Mouse (Mus musculus): Measurements from ENCODE around the gene Rab11fip3. TPM values are rescaled to one million over a fixed set of nuclear protein-coding genes. Genes with fewer than 3 reads are reported as not detected.

Gene Rab11fip3
- total RNA-seq, 1 experiment, result 9.4 TPM

DNA sequence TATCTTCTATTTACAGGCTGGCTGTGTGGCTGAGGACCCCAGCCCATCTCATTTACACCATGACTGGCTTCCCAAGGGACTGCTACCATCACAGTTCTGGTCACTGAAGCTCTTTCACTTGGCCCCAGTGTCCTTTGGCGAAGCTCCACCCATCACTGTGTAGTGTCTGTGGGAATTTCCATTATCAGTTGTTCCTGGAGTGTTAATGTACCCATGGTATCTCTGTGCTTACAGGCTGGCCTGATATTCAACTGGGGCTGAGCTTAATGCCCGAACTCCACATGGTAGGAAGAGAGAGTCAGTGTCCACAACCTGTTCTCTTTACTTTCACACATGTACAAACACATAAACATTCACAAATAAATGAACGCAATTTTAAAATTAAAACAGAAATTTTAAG, 75.9 kb downstream of the Rab11fip3 start:
- TF ChIP-seq CHD2 (IDR thresholded peaks at IDR 0.05; ENCODE audit: low read depth, low read length), result no peak
- no peak for TF ChIP-seq ZNF384 (IDR thresholded peaks at IDR 0.05; ENCODE audit: low read depth, low read length)
- no peak for TF ChIP-seq ZC3H11A (IDR thresholded peaks at IDR 0.05; ENCODE audit: borderline replicate concordance, low read depth, low read length)
- TF ChIP-seq HCFC1 (IDR thresholded peaks at IDR 0.05; ENCODE audit: borderline replicate concordance, insufficient read depth, low read length), result no peak
- no peak for TF ChIP-seq MAFK (IDR thresholded peaks at IDR 0.05; ENCODE audit: insufficient read depth, low read depth, low read length)
- Histone ChIP-seq H3K36me3 (ENCODE audit: control insufficient read depth, insufficient read depth, low read length, poor library complexity, severe bottlenecking) (peaks cover 28% of the 10 kb centered on the region; the same call in 1 of the 2 replicates), H3K9me3 (ENCODE audit: control insufficient read depth, insufficient read depth, low read depth, low read length) (no peaks in the 10 kb centered on the region), H3K4me3 (ENCODE audit: insufficient read depth in 1 of 2, low read depth in 1 of 2, low read length in 2 of 2, poor library complexity in 1 of 2, severe bottlenecking in 1 of 2) (no peak overlapping the region), H3K9ac (ENCODE audit: insufficient read depth, low read depth, low read length, poor library complexity, severe bottlenecking) (no peak overlapping the region), H3K4me1 (ENCODE audit: control insufficient read depth in 2 of 2, insufficient read depth in 2 of 2, low read length in 2 of 2, poor library complexity in 1 of 2) (no peaks in the 10 kb centered on the region), H3K27ac (ENCODE audit: insufficient read depth, low read depth, low read length, poor library complexity, severe bottlenecking) (no peak overlapping the region)
- in situ Hi-C loops (cut with MboI; ENCODE audit: low sequenced_read_pairs in 2 of 2, unreplicated experiment in 2 of 2), result no loop called here
- DNase-seq (ENCODE audit: low read depth, low spot score), result no peak

DNA sequence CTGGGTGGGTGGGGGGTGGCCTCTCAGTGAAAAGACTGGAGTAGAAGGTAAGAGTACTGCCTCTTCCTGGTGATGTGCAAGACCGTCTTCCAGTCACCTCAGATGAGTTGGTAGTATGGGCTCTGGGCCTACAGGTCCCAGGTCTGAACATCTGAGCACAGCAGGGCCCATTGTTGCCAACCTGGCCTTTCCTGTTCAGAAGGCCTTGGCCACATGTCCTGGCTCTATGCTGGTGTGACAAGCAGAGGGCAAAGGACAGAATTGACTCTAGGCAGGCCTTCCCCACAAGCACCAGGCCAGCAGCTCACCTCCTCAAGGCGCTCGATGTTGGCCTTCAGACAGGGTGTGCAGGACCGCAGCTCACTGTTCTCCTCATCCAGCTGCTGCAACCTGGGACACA, 77.1 kb downstream of the Rab11fip3 start:
- no peaks in the 10 kb centered on the region for H3K4me1 ChIP-seq (ENCODE audit: control insufficient read depth in 2 of 2, insufficient read depth in 2 of 2, low read length in 2 of 2, poor library complexity in 1 of 2)
- in situ Hi-C loops (cut with MboI; ENCODE audit: low sequenced_read_pairs in 2 of 2, unreplicated experiment in 2 of 2), result no loop called here

DNA sequence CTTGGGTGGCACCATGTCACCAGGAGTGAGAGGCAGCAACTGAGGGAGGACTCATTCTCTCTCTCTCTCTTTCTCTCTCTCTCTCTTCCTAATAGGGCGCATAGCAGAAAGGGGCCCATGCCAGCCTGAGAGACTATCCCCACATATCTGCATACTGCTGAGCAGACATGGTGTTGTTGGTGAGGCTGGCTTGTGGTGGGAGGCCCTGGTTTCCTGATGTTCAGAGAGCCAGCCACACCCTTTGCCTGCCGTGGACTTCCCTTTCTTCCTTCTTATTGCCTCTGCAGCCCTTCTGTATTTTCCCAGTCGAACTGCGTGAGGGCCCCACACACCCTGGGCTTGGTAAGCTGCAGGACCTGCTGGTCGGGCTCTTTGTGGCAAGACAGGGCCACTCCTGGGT, 79.0 kb downstream of the Rab11fip3 start:
- no peaks in the 10 kb centered on the region for H3K9me3 ChIP-seq (ENCODE audit: control insufficient read depth, insufficient read depth, low read depth, low read length)
- H3K27ac ChIP-seq (ENCODE audit: insufficient read depth, low read depth, low read length, poor library complexity, severe bottlenecking), result no peak overlapping the region
- peaks cover 22% of the 10 kb centered on the region; the same call in 1 of the 2 replicates for H3K36me3 ChIP-seq (ENCODE audit: control insufficient read depth, insufficient read depth, low read length, poor library complexity, severe bottlenecking)
- TF ChIP-seq ZC3H11A (IDR thresholded peaks at IDR 0.05; ENCODE audit: borderline replicate concordance, low read depth, low read length) (no peak), CHD2 (IDR thresholded peaks at IDR 0.05; ENCODE audit: low read depth, low read length) (no peak), HCFC1 (IDR thresholded peaks at IDR 0.05; ENCODE audit: borderline replicate concordance, insufficient read depth, low read length) (no peak), MAFK (IDR thresholded peaks at IDR 0.05; ENCODE audit: insufficient read depth, low read depth, low read length) (no peak), ZNF384 (IDR thresholded peaks at IDR 0.05; ENCODE audit: low read depth, low read length) (no peak)
- in situ Hi-C loops (cut with MboI; ENCODE audit: low sequenced_read_pairs in 2 of 2, unreplicated experiment in 2 of 2), result no loop called here
- H3K9ac ChIP-seq (ENCODE audit: insufficient read depth, low read depth, low read length, poor library complexity, severe bottlenecking), result no peak overlapping the region
- H3K4me3 ChIP-seq (ENCODE audit: insufficient read depth in 1 of 2, low read depth in 1 of 2, low read length in 2 of 2, poor library complexity in 1 of 2, severe bottlenecking in 1 of 2), result no peak overlapping the region
- no peaks in the 10 kb centered on the region for H3K4me1 ChIP-seq (ENCODE audit: control insufficient read depth in 2 of 2, insufficient read depth in 2 of 2, low read length in 2 of 2, poor library complexity in 1 of 2)
- DNase-seq (ENCODE audit: low read depth, low spot score), result no peak

More for the DNA sequence above, 77.1 kb downstream of the Rab11fip3 start:
- Histone ChIP-seq H3K9me3 (ENCODE audit: control insufficient read depth, insufficient read depth, low read depth, low read length) (no peaks in the 10 kb centered on the region), H3K4me3 (ENCODE audit: insufficient read depth in 1 of 2, low read depth in 1 of 2, low read length in 2 of 2, poor library complexity in 1 of 2, severe bottlenecking in 1 of 2) (no peak overlapping the region), H3K27ac (ENCODE audit: insufficient read depth, low read depth, low read length, poor library complexity, severe bottlenecking) (no peak overlapping the region), H3K36me3 (ENCODE audit: control insufficient read depth, insufficient read depth, low read length, poor library complexity, severe bottlenecking) (peaks cover 22% of the 10 kb centered on the region; the same call in 1 of the 2 replicates), H3K9ac (ENCODE audit: insufficient read depth, low read depth, low read length, poor library complexity, severe bottlenecking) (no peak overlapping the region)
- DNase-seq (ENCODE audit: low read depth, low spot score), result no peak
- TF ChIP-seq ZC3H11A (IDR thresholded peaks at IDR 0.05; ENCODE audit: borderline replicate concordance, low read depth, low read length), result no peak
- no peak for TF ChIP-seq MAFK (IDR thresholded peaks at IDR 0.05; ENCODE audit: insufficient read depth, low read depth, low read length)
- TF ChIP-seq ZNF384 (IDR thresholded peaks at IDR 0.05; ENCODE audit: low read depth, low read length), result no peak
- TF ChIP-seq HCFC1 (IDR thresholded peaks at IDR 0.05; ENCODE audit: borderline replicate concordance, insufficient read depth, low read length), result no peak
- TF ChIP-seq CHD2 (IDR thresholded peaks at IDR 0.05; ENCODE audit: low read depth, low read length), result no peak

DNA sequence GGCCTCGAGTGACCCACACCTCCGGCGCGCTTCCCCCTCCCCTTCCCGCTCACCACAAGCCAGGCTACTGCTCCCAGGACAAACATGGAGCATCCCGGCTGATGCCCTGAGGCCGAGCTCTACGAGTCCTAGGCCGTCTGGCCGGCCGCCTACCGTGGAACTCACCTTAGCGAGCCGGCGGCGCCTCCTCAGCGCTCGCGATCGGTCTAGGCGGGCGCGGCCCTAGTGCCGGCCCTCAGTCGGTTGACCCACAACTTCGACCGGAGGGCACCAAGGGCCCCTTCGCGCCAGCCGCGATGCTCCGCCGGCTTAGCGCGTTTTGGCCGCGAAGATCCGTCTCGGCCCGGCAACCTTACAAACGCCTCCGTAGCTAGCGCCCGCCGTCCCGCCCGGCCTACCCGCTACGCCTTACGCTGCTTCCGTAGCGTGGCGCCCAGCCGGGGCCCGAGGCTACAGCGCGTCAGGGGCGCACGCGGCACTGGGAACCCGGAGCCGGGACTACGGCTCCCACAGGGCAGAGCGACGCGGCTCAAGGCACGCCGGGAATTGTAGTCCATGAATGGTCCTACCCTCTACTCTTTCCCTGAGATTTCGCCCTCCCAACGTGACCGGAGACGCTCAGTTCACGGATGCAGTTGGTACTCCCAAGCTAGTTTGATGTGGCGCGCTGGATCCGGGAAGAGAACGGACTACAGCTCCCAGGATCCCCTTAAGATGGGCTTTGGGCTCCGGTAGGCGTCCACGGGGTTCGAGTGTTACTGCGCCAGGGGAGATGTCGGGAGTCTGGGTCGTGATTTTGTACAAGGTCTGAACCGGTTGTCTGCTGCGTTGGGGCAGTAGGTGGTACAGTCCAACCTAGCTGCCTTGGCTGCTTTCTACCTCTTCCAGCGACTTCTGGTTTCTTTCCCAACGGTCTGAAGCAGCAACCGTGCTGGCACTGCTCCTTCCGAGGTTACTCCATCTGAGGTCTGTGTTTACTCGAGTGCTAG, 83.8 kb downstream of the Rab11fip3 start, which contains the start of gene Capn15:
Gene Capn15 (minus strand): TSS at position 491 of the 989 bp plus-strand sequence.
- TF ChIP-seq MAFK (IDR thresholded peaks at IDR 0.05; ENCODE audit: insufficient read depth, low read depth, low read length) (no peak), CHD2 (IDR thresholded peaks at IDR 0.05; ENCODE audit: low read depth, low read length) (peak; percentile 42; the same call in 1 of the 2 replicates), HCFC1 (IDR thresholded peaks at IDR 0.05; ENCODE audit: borderline replicate concordance, insufficient read depth, low read length) (peak; percentile 97)
- peak within 1 kb of the TSS; percentile 82 to 87 for H3K4me3 ChIP-seq (ENCODE audit: insufficient read depth in 1 of 2, low read depth in 1 of 2, low read length in 2 of 2, poor library complexity in 1 of 2, severe bottlenecking in 1 of 2)
- peak; percentile 98 for DNase-seq (ENCODE audit: low read depth, low spot score)
- peak within 1 kb of the TSS; percentile 45; the same call in 1 of the 2 replicates for H3K27ac ChIP-seq (ENCODE audit: insufficient read depth, low read depth, low read length, poor library complexity, severe bottlenecking)
- peaks cover 1 to 5% of the 10 kb centered on the region in 2 experiments; a peak in 1 of 4 replicates for H3K4me1 ChIP-seq (ENCODE audit: control insufficient read depth in 2 of 2, insufficient read depth in 2 of 2, low read length in 2 of 2, poor library complexity in 1 of 2)
- H3K9ac ChIP-seq (ENCODE audit: insufficient read depth, low read depth, low read length, poor library complexity, severe bottlenecking), result peak within 1 kb of the TSS; percentile 84
- peaks cover 7% of the 10 kb centered on the region; the same call in 1 of the 2 replicates for H3K36me3 ChIP-seq (ENCODE audit: control insufficient read depth, insufficient read depth, low read length, poor library complexity, severe bottlenecking)
- in situ Hi-C loops (cut with MboI; ENCODE audit: low sequenced_read_pairs in 2 of 2, unreplicated experiment in 2 of 2), result no loop called here
- no peaks in the 10 kb centered on the region for H3K9me3 ChIP-seq (ENCODE audit: control insufficient read depth, insufficient read depth, low read depth, low read length)
